32 mouse cellular contexts compared by ENCODE assay signal in genomic region chr19:5413840-5414239, GRCm38 (mm10). TPM values are rescaled to one million over a fixed set of nuclear protein-coding genes. Genes with fewer than 3 reads are reported as not detected.
"Had no signal": no experiment of that assay in that cellular context is flagged by ENCODE, and none has a peak within 500 bp of the region (broad histone marks: within the 10 kb centered on the region; RNA-seq: fewer than 3 reads in every experiment).

No protein-coding gene starts in this region.

- H3K9me3 ChIP-seq: heart, embryonic 13.5 days; heart, embryonic 15.5 days; hindbrain, embryonic 10.5 days; hindbrain, embryonic 12.5 days; intestine, embryonic 15.5 days; limb, embryonic 10.5 days; limb, embryonic 12.5 days; liver, embryonic 12.5 days had no signal

- H3K27ac ChIP-seq: heart, embryonic 13.5 days; hindbrain, embryonic 10.5 days; hindbrain, embryonic 12.5 days; hindbrain, embryonic 14.5 days; intestine, embryonic 15.5 days; left cerebral cortex, adult 2 months; limb, embryonic 10.5 days; limb, embryonic 12.5 days; liver, embryonic 12.5 days; liver, embryonic 14.5 days had no signal

- ATAC-seq: hindbrain, embryonic 16.5 days; inflammation-experienced regulatory T-cells, adult 6 months; intestine, embryonic 15.5 days; intestine, postnatal 0 days; liver, embryonic 12.5 days had no signal

- H3K27me3 ChIP-seq: heart, embryonic 13.5 days; heart, embryonic 15.5 days; hindbrain, embryonic 12.5 days; intestine, embryonic 15.5 days; limb, embryonic 12.5 days; liver, embryonic 12.5 days had no signal

- H3K9ac ChIP-seq: heart, embryonic 15.5 days; hindbrain, embryonic 12.5 days; hindbrain, embryonic 14.5 days; intestine, embryonic 15.5 days; limb, embryonic 12.5 days; liver, embryonic 12.5 days; liver, embryonic 14.5 days had no signal

- H3K4me2 ChIP-seq: heart, embryonic 11.5 days; heart, embryonic 13.5 days; heart, embryonic 15.5 days; hindbrain, embryonic 12.5 days; hindbrain, embryonic 14.5 days; intestine, embryonic 15.5 days; limb, embryonic 12.5 days; liver, embryonic 12.5 days had no signal

- DNase-seq: gastrocnemius, postnatal 14 days; kidney, adult 8-10 months; kidney, postnatal 10 days; kidney, postnatal 4 days; liver had no signal

- H3K4me3 ChIP-seq: heart, embryonic 13.5 days; heart, embryonic 15.5 days; hindbrain, embryonic 10.5 days; hindbrain, embryonic 12.5 days; intestine, embryonic 15.5 days; left cerebral cortex, adult 2 months; limb, embryonic 10.5 days; limb, embryonic 12.5 days; liver, embryonic 12.5 days had no signal

- H3K36me3 ChIP-seq: intestine, embryonic 15.5 days had no signal

- H3K4me1 ChIP-seq: hindbrain, embryonic 12.5 days; intestine, embryonic 15.5 days; limb, embryonic 12.5 days had no signal

RNA-seq across cellular contexts. Expression of gene Tsga10ip, which starts 11.5 kb away (rescaled TPM):
- total RNA-seq: gastrocnemius, postnatal 4 days; granulocyte monocyte progenitor cell, adult 5-6 weeks; heart, postnatal 10 days; layer of hippocampus, postnatal 25 days; left cerebral cortex, adult 2 months; left cerebral cortex, postnatal 36 days had no signal
- polyA plus RNA-seq: frontal cortex, adult 2 months; hindbrain, embryonic 14.5 days; hindbrain, embryonic 16.5 days; inflammation-experienced regulatory T-cells, adult 6 months; limb, embryonic 10.5 days; liver, embryonic 12.5 days had no signal

RNA-seq across cellular contexts. Expression of gene Fosl1, which starts 33.5 kb away (rescaled TPM):
- total RNA-seq: gastrocnemius, adult 8-10 months; gastrocnemius, postnatal 14 days; gastrocnemius, postnatal 4 days; heart, postnatal 10 days; heart, postnatal 36 days; layer of hippocampus, postnatal 10 days; layer of hippocampus, postnatal 25 days; left cerebral cortex, postnatal 14 days; left cerebral cortex, postnatal 36 days had no signal
- polyA plus RNA-seq: heart, embryonic 11.5 days; heart, embryonic 13.5 days; heart, embryonic 15.5 days; hindbrain, embryonic 10.5 days; hindbrain, embryonic 12.5 days; hindbrain, embryonic 14.5 days; hindbrain, embryonic 16.5 days; inflammation-experienced regulatory T-cells, adult 6 months; intestine, embryonic 15.5 days; intestine, postnatal 0 days; kidney, embryonic 14.5 days; limb, embryonic 10.5 days; limb, embryonic 12.5 days; liver, embryonic 12.5 days; liver, embryonic 16.5 days had no signal
